Mouse (Mus musculus): Measurements from ENCODE around the gene Slc4a3. TPM values are rescaled to one million over a fixed set of nuclear protein-coding genes. Genes with fewer than 3 reads are reported as not detected.

The Slc4a3 gene
- polyA plus RNA-seq, 1 experiment = 21.2 TPM

- TF ChIP-seq POLR2A (IDR thresholded peaks at IDR 0.05; ENCODE audit: control insufficient read depth, extremely low read depth, insufficient read depth, low read length, poor library complexity) (no peak), CTCF (IDR thresholded peaks at IDR 0.05; ENCODE audit: borderline replicate concordance, control insufficient read depth, extremely low read depth, insufficient read depth, low read length, poor library complexity) (no peak)
- DNase-seq = peak; percentile 31
- H3K27me3 ChIP-seq (ENCODE audit: control insufficient read depth, insufficient read depth, low read length) = no peaks in the 10 kb centered on the region
- no peak overlapping the region for H3K27ac ChIP-seq (ENCODE audit: control insufficient read depth, insufficient read depth, low read length)
- H3K4me3 ChIP-seq (ENCODE audit: control insufficient read depth, insufficient read depth, low read length) = no peak overlapping the region
- WGBS = 13% methylated on average over 9 of the region's 9 CpGs
- H3K4me1 ChIP-seq (replicated peaks; ENCODE audit: control insufficient read depth, insufficient read depth, low read length) = peaks cover 3% of the 10 kb centered on the region
- H3K36me3 ChIP-seq (ENCODE audit: control insufficient read depth, insufficient read depth, low read length) = no peaks in the 10 kb centered on the region
These were observed 19.6 kb downstream of the Slc4a3 start for GRCm38 (mm10) chr1:75565616-75566015.

GRCm38 (mm10) chr1:75570403-75570802 is 24.3 kb downstream of the Slc4a3 start:
- H3K4me1 ChIP-seq (replicated peaks; ENCODE audit: control insufficient read depth, insufficient read depth, low read length) = peaks cover 3% of the 10 kb centered on the region
- WGBS = 84% methylated on average over 6 of the region's 6 CpGs
- no peak for TF ChIP-seq CTCF (IDR thresholded peaks at IDR 0.05; ENCODE audit: borderline replicate concordance, control insufficient read depth, extremely low read depth, insufficient read depth, low read length, poor library complexity)
- TF ChIP-seq POLR2A (IDR thresholded peaks at IDR 0.05; ENCODE audit: control insufficient read depth, extremely low read depth, insufficient read depth, low read length, poor library complexity) = no peak
- DNase-seq = no peak
- H3K27ac ChIP-seq (ENCODE audit: control insufficient read depth, insufficient read depth, low read length) = no peak overlapping the region; the same call in 1 of the 2 replicates
- no peaks in the 10 kb centered on the region for H3K36me3 ChIP-seq (ENCODE audit: control insufficient read depth, insufficient read depth, low read length)
- H3K27me3 ChIP-seq (ENCODE audit: control insufficient read depth, insufficient read depth, low read length) = no peaks in the 10 kb centered on the region
- no peak overlapping the region for H3K4me3 ChIP-seq (ENCODE audit: control insufficient read depth, insufficient read depth, low read length)

- Histone ChIP-seq H3K4me3 (ENCODE audit: control insufficient read depth, insufficient read depth, low read length) (no peak overlapping the region), H3K4me1 (replicated peaks; ENCODE audit: control insufficient read depth, insufficient read depth, low read length) (no peaks in the 10 kb centered on the region), H3K27ac (ENCODE audit: control insufficient read depth, insufficient read depth, low read length) (no peak overlapping the region), H3K27me3 (ENCODE audit: control insufficient read depth, insufficient read depth, low read length) (no peaks in the 10 kb centered on the region), H3K36me3 (ENCODE audit: control insufficient read depth, insufficient read depth, low read length) (no peaks in the 10 kb centered on the region)
- DNase-seq = no peak
- WGBS = 90% methylated on average over 6 of the region's 6 CpGs
- TF ChIP-seq POLR2A (IDR thresholded peaks at IDR 0.05; ENCODE audit: control insufficient read depth, extremely low read depth, insufficient read depth, low read length, poor library complexity) = no peak
These were observed 26.7 kb downstream of the Slc4a3 start for GRCm38 (mm10) chr1:75572776-75573175.

- 89% methylated on average over 7 of the region's 7 CpGs for WGBS
These were observed 27.6 kb downstream of the Slc4a3 start for GRCm38 (mm10) chr1:75573715-75574114.

GRCm38 (mm10) chr1:75574476-75575310 is 28.6 kb downstream of the Slc4a3 start:
- TF ChIP-seq CTCF (IDR thresholded peaks at IDR 0.05; ENCODE audit: borderline replicate concordance, control insufficient read depth, extremely low read depth, insufficient read depth, low read length, poor library complexity) (no peak), POLR2A (IDR thresholded peaks at IDR 0.05; ENCODE audit: control insufficient read depth, extremely low read depth, insufficient read depth, low read length, poor library complexity) (no peak)
- no peak overlapping the region for H3K27ac ChIP-seq (ENCODE audit: control insufficient read depth, insufficient read depth, low read length)
- 84% methylated on average over 17 of the region's 17 CpGs for WGBS
- no peaks in the 10 kb centered on the region for H3K4me1 ChIP-seq (replicated peaks; ENCODE audit: control insufficient read depth, insufficient read depth, low read length)
- no peaks in the 10 kb centered on the region for H3K27me3 ChIP-seq (ENCODE audit: control insufficient read depth, insufficient read depth, low read length)
- H3K4me3 ChIP-seq (ENCODE audit: control insufficient read depth, insufficient read depth, low read length) = no peak overlapping the region
- no peak for DNase-seq
- H3K36me3 ChIP-seq (ENCODE audit: control insufficient read depth, insufficient read depth, low read length) = no peaks in the 10 kb centered on the region

More at GRCm38 (mm10) chr1:75573715-75574114, 27.6 kb downstream of the Slc4a3 start:
- Histone ChIP-seq H3K4me3 (ENCODE audit: control insufficient read depth, insufficient read depth, low read length) (no peak overlapping the region), H3K4me1 (replicated peaks; ENCODE audit: control insufficient read depth, insufficient read depth, low read length) (no peaks in the 10 kb centered on the region), H3K27ac (ENCODE audit: control insufficient read depth, insufficient read depth, low read length) (no peak overlapping the region), H3K36me3 (ENCODE audit: control insufficient read depth, insufficient read depth, low read length) (no peaks in the 10 kb centered on the region), H3K27me3 (ENCODE audit: control insufficient read depth, insufficient read depth, low read length) (no peaks in the 10 kb centered on the region)
- DNase-seq = no peak
- TF ChIP-seq POLR2A (IDR thresholded peaks at IDR 0.05; ENCODE audit: control insufficient read depth, extremely low read depth, insufficient read depth, low read length, poor library complexity) = no peak
- TF ChIP-seq CTCF (IDR thresholded peaks at IDR 0.05; ENCODE audit: borderline replicate concordance, control insufficient read depth, extremely low read depth, insufficient read depth, low read length, poor library complexity) = no peak

GRCm38 (mm10) chr1:75581936-75582624 is 36.0 kb downstream of the Slc4a3 start:
- DNase-seq = no peak
- H3K36me3 ChIP-seq (ENCODE audit: control insufficient read depth, insufficient read depth, low read length) = no peaks in the 10 kb centered on the region
- H3K27ac ChIP-seq (ENCODE audit: control insufficient read depth, insufficient read depth, low read length) = no peak overlapping the region
- H3K4me1 ChIP-seq (replicated peaks; ENCODE audit: control insufficient read depth, insufficient read depth, low read length) = no peaks in the 10 kb centered on the region
- WGBS = 84% methylated on average over 7 of the region's 7 CpGs
- no peak overlapping the region for H3K4me3 ChIP-seq (ENCODE audit: control insufficient read depth, insufficient read depth, low read length)
- no peak for TF ChIP-seq CTCF (IDR thresholded peaks at IDR 0.05; ENCODE audit: borderline replicate concordance, control insufficient read depth, extremely low read depth, insufficient read depth, low read length, poor library complexity)
- no peak for TF ChIP-seq POLR2A (IDR thresholded peaks at IDR 0.05; ENCODE audit: control insufficient read depth, extremely low read depth, insufficient read depth, low read length, poor library complexity)
- no peaks in the 10 kb centered on the region for H3K27me3 ChIP-seq (ENCODE audit: control insufficient read depth, insufficient read depth, low read length)

Data from thymus, adult 2 months (tissue).